Mouse (Mus musculus): ENCODE results near the gene Mkrn1. TPM values are rescaled to one million over a fixed set of nuclear protein-coding genes. Genes with fewer than 3 reads are reported as not detected.
"Not testable (repeated sequence)": the region's sequence is repeated elsewhere in the genome, so short reads cannot be mapped to it uniquely, and the experiment has no call there.

Mkrn1 gene
- polyA plus RNA-seq, 1 experiment = 108 TPM

DNA sequence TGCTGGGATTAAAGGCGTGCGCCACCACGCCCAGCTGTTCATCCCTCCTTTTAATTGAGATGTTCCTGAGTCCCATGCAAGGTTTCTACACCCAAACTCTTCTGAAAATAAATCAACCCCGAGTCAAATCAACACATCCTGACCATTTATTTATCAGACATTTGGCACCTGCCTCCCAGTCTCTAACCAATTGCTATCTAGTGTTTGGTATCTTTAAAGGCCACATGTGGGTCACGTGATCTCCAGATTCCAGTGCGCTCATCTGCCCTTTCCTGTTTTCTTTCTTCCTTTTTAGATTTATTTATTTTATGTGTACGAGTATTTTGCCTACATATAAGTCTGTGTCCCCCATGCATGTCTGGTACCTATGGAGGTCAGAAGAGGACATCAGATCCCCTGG is 3.4 kb upstream of the Mkrn1 start:
- Histone ChIP-seq H3K4me1 (ENCODE audit: control insufficient read depth) (peaks cover 82% of the 10 kb centered on the region), H3K27me3 (ENCODE audit: control insufficient read depth) (peaks cover 7% of the 10 kb centered on the region), H3K9me3 (ENCODE audit: control insufficient read depth, low read length) (peaks cover 3% of the 10 kb centered on the region), H3K4me3 (replicated peaks) (peak overlapping the region; percentile 51), H3K36me3 (ENCODE audit: control insufficient read depth) (peaks cover 9% of the 10 kb centered on the region)
- TF ChIP-seq GATA1 (IDR thresholded peaks at IDR 0.05; ENCODE audit: low read length) (peak; percentile 47; the same call in 1 of the 2 replicates), TAL1 (IDR thresholded peaks at IDR 0.05; ENCODE audit: low read length) (peak; percentile 73)

DNA sequence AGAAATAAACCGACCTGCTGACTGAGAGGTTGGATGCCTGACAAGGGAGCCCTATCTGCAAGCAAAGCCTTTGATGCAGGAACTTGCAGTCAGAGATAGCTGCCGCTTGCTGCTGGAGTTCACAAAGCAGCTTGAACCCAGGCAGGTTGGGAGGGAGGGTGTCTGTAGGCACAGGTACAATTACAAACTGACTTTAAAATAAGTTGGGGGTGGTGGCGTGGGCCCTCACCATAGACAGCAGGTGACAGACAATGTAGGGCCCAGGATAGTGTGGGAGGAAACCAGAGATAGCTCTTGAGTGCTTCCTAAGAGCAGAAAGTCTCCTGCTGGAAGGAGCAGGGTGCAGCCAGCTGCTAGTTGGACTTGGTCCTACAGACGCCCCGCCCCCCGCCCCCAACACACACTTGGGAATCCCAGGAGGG is 2.9 kb upstream of the Mkrn1 start:
- TF ChIP-seq TAL1 (IDR thresholded peaks at IDR 0.05; ENCODE audit: low read length) = peak; percentile 42; the same call in 2 of the 3 replicates
- TF ChIP-seq GATA1 (IDR thresholded peaks at IDR 0.05; ENCODE audit: low read length) = peak; percentile 24; the same call in 1 of the 2 replicates
- Histone ChIP-seq H3K4me3 (replicated peaks) (peak overlapping the region; percentile 51), H3K36me3 (ENCODE audit: control insufficient read depth) (peaks cover 14% of the 10 kb centered on the region), H3K4me1 (ENCODE audit: control insufficient read depth) (peaks cover 81% of the 10 kb centered on the region), H3K9me3 (ENCODE audit: control insufficient read depth, low read length) (peaks cover 3% of the 10 kb centered on the region), H3K27me3 (ENCODE audit: control insufficient read depth) (peaks cover 11% of the 10 kb centered on the region)

- peaks cover 83% of the 10 kb centered on the region for H3K4me1 ChIP-seq (ENCODE audit: control insufficient read depth)
- peaks cover 3% of the 10 kb centered on the region for H3K9me3 ChIP-seq (ENCODE audit: control insufficient read depth, low read length)
- H3K27me3 ChIP-seq (ENCODE audit: control insufficient read depth) = peaks cover 11% of the 10 kb centered on the region
- H3K36me3 ChIP-seq (ENCODE audit: control insufficient read depth) = peaks cover 35% of the 10 kb centered on the region
- H3K4me3 ChIP-seq (replicated peaks) = peak overlapping the region; percentile 82
- no peak for TF ChIP-seq TAL1 (IDR thresholded peaks at IDR 0.05; ENCODE audit: low read length)
- no peak for TF ChIP-seq GATA1 (IDR thresholded peaks at IDR 0.05; ENCODE audit: low read length)
These were observed 605 bp upstream of the Mkrn1 start for GRCm38 (mm10) chr6:39420867-39421266.

DNA sequence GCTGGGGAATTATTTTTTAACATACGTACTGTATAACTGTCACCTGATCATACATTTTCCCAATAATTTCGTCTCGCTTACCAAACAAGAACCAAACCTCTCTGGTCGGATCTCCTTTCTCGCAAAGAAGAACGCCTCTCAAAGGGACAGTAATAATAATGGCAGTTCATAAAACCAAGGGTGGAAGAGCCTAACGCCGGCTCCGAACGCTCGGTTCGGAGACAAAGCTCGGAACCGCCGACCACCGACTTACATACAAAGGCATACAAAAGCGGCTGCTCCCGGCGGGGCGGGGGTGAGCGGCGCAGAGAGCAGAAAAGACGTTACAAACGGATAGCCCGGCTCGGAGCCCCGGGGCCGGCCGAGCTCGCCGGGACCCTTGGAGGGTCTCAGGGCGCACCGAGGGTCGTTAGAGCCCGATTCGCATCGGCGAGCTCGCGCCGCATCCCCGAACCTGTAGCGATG is 844 bp downstream of the Mkrn1 start:
- TF ChIP-seq TAL1 (IDR thresholded peaks at IDR 0.05; ENCODE audit: low read length) = no peak
- TF ChIP-seq GATA1 (IDR thresholded peaks at IDR 0.05; ENCODE audit: low read length) = no peak
- peak overlapping the region; percentile 82 for H3K4me3 ChIP-seq (replicated peaks)
- H3K36me3 ChIP-seq (ENCODE audit: control insufficient read depth) = peaks cover 46% of the 10 kb centered on the region
- peaks cover 11% of the 10 kb centered on the region for H3K27me3 ChIP-seq (ENCODE audit: control insufficient read depth)
- H3K9me3 ChIP-seq (ENCODE audit: control insufficient read depth, low read length) = peaks cover 3% of the 10 kb centered on the region
- peaks cover 77% of the 10 kb centered on the region for H3K4me1 ChIP-seq (ENCODE audit: control insufficient read depth)

GRCm38 (mm10) chr6:39416654-39417053 is 3.6 kb downstream of the Mkrn1 start:
- H3K9me3 ChIP-seq (ENCODE audit: control insufficient read depth, low read length) = not testable (repeated sequence)
- Histone ChIP-seq H3K27me3 (ENCODE audit: control insufficient read depth) (peaks cover 11% of the 10 kb centered on the region), H3K4me1 (ENCODE audit: control insufficient read depth) (peaks cover 56% of the 10 kb centered on the region), H3K36me3 (ENCODE audit: control insufficient read depth) (peaks cover 62% of the 10 kb centered on the region), H3K4me3 (replicated peaks) (peak overlapping the region; percentile 82)

GRCm38 (mm10) chr6:39415762-39416161 is 4.5 kb downstream of the Mkrn1 start:
- Histone ChIP-seq H3K9me3 (ENCODE audit: control insufficient read depth, low read length) (no peaks in the 10 kb centered on the region), H3K36me3 (ENCODE audit: control insufficient read depth) (peaks cover 69% of the 10 kb centered on the region), H3K4me1 (ENCODE audit: control insufficient read depth) (peaks cover 50% of the 10 kb centered on the region), H3K4me3 (replicated peaks) (peak overlapping the region; percentile 82), H3K27me3 (ENCODE audit: control insufficient read depth) (peaks cover 11% of the 10 kb centered on the region)
- no peak for TF ChIP-seq GATA1 (IDR thresholded peaks at IDR 0.05; ENCODE audit: low read length)
- TF ChIP-seq TAL1 (IDR thresholded peaks at IDR 0.05; ENCODE audit: low read length) = no peak

DNA sequence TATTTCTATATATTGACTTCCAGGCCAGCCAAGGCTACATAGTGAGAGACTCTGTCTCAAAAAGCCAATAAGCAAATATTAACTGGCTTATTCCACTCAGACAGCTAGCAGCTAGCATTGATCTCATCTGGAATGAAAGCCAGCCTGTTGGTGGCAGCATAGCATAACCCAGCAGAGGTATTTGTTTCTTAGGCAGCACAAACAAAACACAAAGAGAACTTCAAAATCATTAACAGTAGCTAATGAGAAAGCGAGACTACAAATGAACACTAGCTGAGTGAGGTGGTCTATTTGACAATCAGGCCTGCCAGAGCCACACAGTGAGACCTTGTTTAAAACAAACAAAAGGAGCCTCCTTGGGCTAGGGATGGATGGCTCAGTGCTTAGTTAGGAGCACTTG is 6.2 kb downstream of the Mkrn1 start:
- peaks cover 85% of the 10 kb centered on the region for H3K36me3 ChIP-seq (ENCODE audit: control insufficient read depth)
- peaks cover 8% of the 10 kb centered on the region for H3K27me3 ChIP-seq (ENCODE audit: control insufficient read depth)
- no peaks in the 10 kb centered on the region for H3K9me3 ChIP-seq (ENCODE audit: control insufficient read depth, low read length)
- H3K4me3 ChIP-seq (replicated peaks) = no peak overlapping the region
- H3K4me1 ChIP-seq (ENCODE audit: control insufficient read depth) = peaks cover 50% of the 10 kb centered on the region
- no peak for TF ChIP-seq TAL1 (IDR thresholded peaks at IDR 0.05; ENCODE audit: low read length)
- no peak for TF ChIP-seq GATA1 (IDR thresholded peaks at IDR 0.05; ENCODE audit: low read length)

DNA sequence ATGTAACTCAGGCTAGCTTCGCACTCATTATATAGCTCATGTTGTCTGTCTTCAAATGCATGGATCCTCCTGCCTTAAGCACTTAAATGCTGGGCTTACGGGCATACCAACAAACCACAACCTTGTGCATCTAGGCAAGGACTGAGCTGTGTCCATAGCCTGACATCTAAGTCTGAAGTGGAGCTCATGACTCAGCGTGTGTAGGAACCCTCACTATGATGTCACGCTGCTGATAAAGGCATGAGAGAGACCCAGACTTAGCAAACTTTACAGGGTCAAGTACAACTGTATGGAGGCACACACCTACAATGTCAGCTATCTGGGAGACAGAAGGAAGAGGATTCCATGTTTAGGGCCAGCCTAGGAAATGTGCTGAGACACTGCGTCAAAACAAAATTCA is 13.8 kb downstream of the Mkrn1 start:
- H3K9me3 ChIP-seq (ENCODE audit: control insufficient read depth, low read length) = no peaks in the 10 kb centered on the region
- peaks cover 98% of the 10 kb centered on the region for H3K36me3 ChIP-seq (ENCODE audit: control insufficient read depth)
- peaks cover 17% of the 10 kb centered on the region for H3K4me1 ChIP-seq (ENCODE audit: control insufficient read depth)
- no peak overlapping the region for H3K4me3 ChIP-seq (replicated peaks)
- TF ChIP-seq GATA1 (IDR thresholded peaks at IDR 0.05; ENCODE audit: low read length) (no peak), TAL1 (IDR thresholded peaks at IDR 0.05; ENCODE audit: low read length) (no peak)
- no peaks in the 10 kb centered on the region for H3K27me3 ChIP-seq (ENCODE audit: control insufficient read depth)

DNA sequence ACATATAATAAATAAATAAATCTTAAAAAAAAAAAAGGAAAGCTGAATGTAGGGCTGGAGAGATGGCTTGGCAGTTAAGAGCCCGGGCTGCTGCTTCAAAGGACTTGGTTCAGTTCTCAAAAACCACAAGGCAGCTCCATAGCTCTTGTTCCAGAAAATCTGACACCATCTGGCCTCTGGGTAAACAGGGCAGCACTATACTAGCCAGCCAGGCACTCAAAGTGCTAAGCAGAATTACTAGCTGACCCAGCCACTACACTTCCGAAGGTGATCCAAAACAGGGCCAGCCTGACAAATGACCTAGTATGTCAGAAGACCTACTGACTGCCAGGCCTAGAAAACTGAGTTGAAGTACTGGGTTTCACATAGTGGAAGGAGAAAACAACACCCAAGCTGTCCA is 17.1 kb downstream of the Mkrn1 start:
- Histone ChIP-seq H3K4me3 (replicated peaks) (no peak overlapping the region), H3K9me3 (ENCODE audit: control insufficient read depth, low read length) (no peaks in the 10 kb centered on the region), H3K36me3 (ENCODE audit: control insufficient read depth) (peaks cover 99% of the 10 kb centered on the region), H3K4me1 (ENCODE audit: control insufficient read depth) (peaks cover 9% of the 10 kb centered on the region), H3K27me3 (ENCODE audit: control insufficient read depth) (no peaks in the 10 kb centered on the region)
- TF ChIP-seq GATA1 (IDR thresholded peaks at IDR 0.05; ENCODE audit: low read length) (no peak), TAL1 (IDR thresholded peaks at IDR 0.05; ENCODE audit: low read length) (no peak)

- Histone ChIP-seq H3K4me1 (ENCODE audit: control insufficient read depth) (no peaks in the 10 kb centered on the region), H3K36me3 (ENCODE audit: control insufficient read depth) (peaks cover 99% of the 10 kb centered on the region), H3K9me3 (ENCODE audit: control insufficient read depth, low read length) (no peaks in the 10 kb centered on the region), H3K27me3 (ENCODE audit: control insufficient read depth) (no peaks in the 10 kb centered on the region), H3K4me3 (replicated peaks) (no peak overlapping the region)
- TF ChIP-seq TAL1 (IDR thresholded peaks at IDR 0.05; ENCODE audit: low read length) (no peak), GATA1 (IDR thresholded peaks at IDR 0.05; ENCODE audit: low read length) (no peak)
These were observed 19.9 kb downstream of the Mkrn1 start for GRCm38 (mm10) chr6:39400343-39400742.
